Mouse (Mus musculus): ENCODE measurements around the gene Cox17. TPM values are rescaled to one million over a fixed set of nuclear protein-coding genes. Genes with fewer than 3 reads are reported as not detected.

Cox17 gene
- polyA plus RNA-seq, 1 experiment from 2014 or later: 274 TPM

DNA sequence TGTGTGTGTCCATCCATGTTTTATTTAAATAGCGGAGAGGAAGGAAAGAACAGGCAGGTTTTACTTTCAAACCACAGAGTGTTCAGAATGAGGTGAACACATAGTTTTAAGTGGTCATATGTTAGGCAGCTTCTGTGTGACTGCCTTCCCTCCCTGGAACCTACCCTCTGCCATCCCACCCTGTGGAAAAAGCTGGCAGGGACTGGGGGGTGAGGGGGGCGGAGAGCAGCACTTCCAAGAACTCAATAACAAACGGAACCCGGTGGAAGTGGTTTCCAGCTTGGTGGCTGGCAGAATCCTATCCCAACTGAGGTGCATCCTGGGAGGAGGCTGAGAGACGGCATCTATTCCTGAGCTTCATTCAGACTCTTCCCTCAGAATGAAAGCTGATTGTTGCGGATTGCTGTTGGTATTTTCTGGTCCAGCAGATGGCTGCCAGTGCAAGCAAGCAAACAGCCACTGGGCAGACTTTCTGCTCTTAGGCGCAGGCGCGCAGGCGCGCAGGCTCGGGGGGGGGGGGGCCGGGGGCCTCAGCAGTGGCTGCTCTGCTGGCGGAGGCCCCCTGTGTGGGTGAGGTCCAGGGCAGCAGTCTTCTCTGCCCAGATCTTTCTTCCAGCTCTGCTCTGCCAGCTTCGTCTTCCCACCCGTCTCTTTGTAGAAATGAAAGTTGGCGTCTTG is 29.5 kb downstream of the Cox17 start:
- H3K27ac ChIP-seq (ENCODE audit: low read depth): peak overlapping the region; percentile 60; the same call in 1 of the 2 replicates

DNA sequence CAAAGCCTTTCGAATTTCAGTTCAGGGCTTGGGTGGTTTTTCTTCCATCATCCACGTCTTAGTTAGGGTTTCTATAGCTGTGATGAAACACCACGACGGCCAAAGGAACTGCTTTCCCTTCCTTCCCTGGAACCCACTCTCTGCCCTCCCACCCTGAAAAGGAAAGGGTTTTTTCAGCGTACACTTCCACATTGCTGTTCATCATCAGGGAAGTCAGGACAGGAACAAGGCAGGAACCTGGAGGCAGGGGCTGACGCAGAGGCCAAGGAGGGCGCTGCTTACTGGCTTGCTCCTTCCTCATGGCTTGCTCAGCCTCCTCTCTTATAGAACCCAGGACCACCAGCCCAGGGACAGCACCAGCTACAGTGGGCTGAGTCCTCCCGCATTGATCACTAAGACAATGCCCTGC is 30.1 kb downstream of the Cox17 start:
- Histone ChIP-seq H3K9me3 (ENCODE audit: low read length) (no peaks in the 10 kb centered on the region), H3K4me1 (ENCODE audit: insufficient read depth) (peaks cover 29% of the 10 kb centered on the region), H3K36me3 (replicated peaks; ENCODE audit: insufficient read depth, low read length) (peaks cover 5% of the 10 kb centered on the region; the same call in 1 of the 2 replicates), H3K27me3 (ENCODE audit: insufficient read depth, low read length) (no peaks in the 10 kb centered on the region), H3K4me2 (ENCODE audit: low read depth, low read length) (peak overlapping the region; percentile 76), H3K9ac (replicated peaks) (peak overlapping the region; percentile 57), H3K4me3 (ENCODE audit: low read depth, low read length) (peak overlapping the region; percentile 56), H3K27ac (ENCODE audit: low read depth) (peak overlapping the region; percentile 60; the same call in 1 of the 2 replicates)
- no peak for TF ChIP-seq EP300 (IDR thresholded peaks at IDR 0.05; ENCODE audit: low read depth)
- no peak for TF ChIP-seq CTCF (IDR thresholded peaks at IDR 0.05; ENCODE audit: low read depth)
- WGBS (ENCODE audit: insufficient replicate concordance): 37% methylated on average over 8 of the region's 8 CpGs
- DNase-seq (no peak), ATAC-seq (no peak)

More for the DNA sequence above, 29.5 kb downstream of the Cox17 start:
- H3K9ac ChIP-seq (replicated peaks): peak overlapping the region; percentile 57
- ATAC-seq (no peak), DNase-seq (peak; percentile 59)
- peak overlapping the region; percentile 56 for H3K4me3 ChIP-seq (ENCODE audit: low read depth, low read length)
- H3K4me1 ChIP-seq (ENCODE audit: insufficient read depth): peaks cover 30% of the 10 kb centered on the region
- 41% methylated on average over 14 of the region's 17 CpGs for WGBS (ENCODE audit: insufficient replicate concordance)
- no peaks in the 10 kb centered on the region for H3K9me3 ChIP-seq (ENCODE audit: low read length)
- peaks cover 5% of the 10 kb centered on the region; the same call in 1 of the 2 replicates for H3K36me3 ChIP-seq (replicated peaks; ENCODE audit: insufficient read depth, low read length)
- no peaks in the 10 kb centered on the region for H3K27me3 ChIP-seq (ENCODE audit: insufficient read depth, low read length)
- TF ChIP-seq EP300 (IDR thresholded peaks at IDR 0.05; ENCODE audit: low read depth): no peak
- TF ChIP-seq CTCF (IDR thresholded peaks at IDR 0.05; ENCODE audit: low read depth): peak; percentile 61
- H3K4me2 ChIP-seq (ENCODE audit: low read depth, low read length): peak overlapping the region; percentile 76

DNA sequence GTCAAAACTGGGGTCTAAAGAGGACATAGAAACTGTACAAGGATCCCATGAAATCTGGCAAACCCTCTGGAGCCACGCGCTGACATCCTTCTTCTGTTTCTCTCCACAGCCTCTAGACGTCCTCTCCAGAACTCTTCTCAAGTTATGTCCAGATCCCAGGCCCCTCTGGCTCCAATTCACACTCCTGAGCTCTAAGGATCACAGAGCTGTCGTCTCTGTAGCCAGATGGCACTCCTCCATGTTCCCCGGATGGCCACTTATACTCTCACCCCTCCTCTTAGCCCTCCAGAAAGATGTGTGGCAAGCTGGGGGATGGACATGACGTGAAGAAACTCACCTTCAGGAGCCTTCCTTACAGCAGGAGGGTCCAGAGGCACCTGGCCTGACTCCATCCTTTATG is 30.8 kb downstream of the Cox17 start:
- ATAC-seq (no peak), DNase-seq (no peak)
- TF ChIP-seq EP300 (IDR thresholded peaks at IDR 0.05; ENCODE audit: low read depth) (no peak), CTCF (IDR thresholded peaks at IDR 0.05; ENCODE audit: low read depth) (no peak)
- Histone ChIP-seq H3K4me2 (ENCODE audit: low read depth, low read length) (no peak overlapping the region), H3K9ac (replicated peaks) (no peak overlapping the region), H3K27me3 (ENCODE audit: insufficient read depth, low read length) (no peaks in the 10 kb centered on the region), H3K36me3 (replicated peaks; ENCODE audit: insufficient read depth, low read length) (peaks cover 5% of the 10 kb centered on the region; the same call in 1 of the 2 replicates), H3K27ac (ENCODE audit: low read depth) (no peak overlapping the region), H3K4me3 (ENCODE audit: low read depth, low read length) (no peak overlapping the region), H3K9me3 (ENCODE audit: low read length) (no peaks in the 10 kb centered on the region), H3K4me1 (ENCODE audit: insufficient read depth) (peaks cover 29% of the 10 kb centered on the region)
- 83% methylated on average over 6 of the region's 6 CpGs for WGBS (ENCODE audit: insufficient replicate concordance)

GRCm38 (mm10) chr16:38378591-38378990 is 31.8 kb downstream of the Cox17 start:
- Histone ChIP-seq H3K9ac (replicated peaks) (no peak overlapping the region), H3K4me1 (ENCODE audit: insufficient read depth) (peaks cover 31% of the 10 kb centered on the region), H3K36me3 (replicated peaks; ENCODE audit: insufficient read depth, low read length) (peaks cover 5% of the 10 kb centered on the region; the same call in 1 of the 2 replicates), H3K27me3 (ENCODE audit: insufficient read depth, low read length) (no peaks in the 10 kb centered on the region), H3K4me2 (ENCODE audit: low read depth, low read length) (no peak overlapping the region), H3K9me3 (ENCODE audit: low read length) (no peaks in the 10 kb centered on the region), H3K4me3 (ENCODE audit: low read depth, low read length) (no peak overlapping the region), H3K27ac (ENCODE audit: low read depth) (no peak overlapping the region)
- ATAC-seq (no peak), DNase-seq (no peak)
- no peak for TF ChIP-seq CTCF (IDR thresholded peaks at IDR 0.05; ENCODE audit: low read depth)
- TF ChIP-seq EP300 (IDR thresholded peaks at IDR 0.05; ENCODE audit: low read depth): no peak
- WGBS (ENCODE audit: insufficient replicate concordance): 84% methylated on average over 6 of the region's 6 CpGs

GRCm38 (mm10) chr16:38379088-38379487 is 32.3 kb downstream of the Cox17 start:
- Histone ChIP-seq H3K4me1 (ENCODE audit: insufficient read depth) (peaks cover 31% of the 10 kb centered on the region), H3K27me3 (ENCODE audit: insufficient read depth, low read length) (no peaks in the 10 kb centered on the region), H3K9ac (replicated peaks) (no peak overlapping the region), H3K9me3 (ENCODE audit: low read length) (no peaks in the 10 kb centered on the region), H3K36me3 (replicated peaks; ENCODE audit: insufficient read depth, low read length) (peaks cover 5% of the 10 kb centered on the region; the same call in 1 of the 2 replicates), H3K4me2 (ENCODE audit: low read depth, low read length) (no peak overlapping the region), H3K27ac (ENCODE audit: low read depth) (no peak overlapping the region), H3K4me3 (ENCODE audit: low read depth, low read length) (no peak overlapping the region)
- WGBS (ENCODE audit: insufficient replicate concordance): 32% methylated on average over 6 of the region's 6 CpGs
- DNase-seq (no peak), ATAC-seq (no peak)
- no peak for TF ChIP-seq CTCF (IDR thresholded peaks at IDR 0.05; ENCODE audit: low read depth)
- TF ChIP-seq EP300 (IDR thresholded peaks at IDR 0.05; ENCODE audit: low read depth): no peak

DNA sequence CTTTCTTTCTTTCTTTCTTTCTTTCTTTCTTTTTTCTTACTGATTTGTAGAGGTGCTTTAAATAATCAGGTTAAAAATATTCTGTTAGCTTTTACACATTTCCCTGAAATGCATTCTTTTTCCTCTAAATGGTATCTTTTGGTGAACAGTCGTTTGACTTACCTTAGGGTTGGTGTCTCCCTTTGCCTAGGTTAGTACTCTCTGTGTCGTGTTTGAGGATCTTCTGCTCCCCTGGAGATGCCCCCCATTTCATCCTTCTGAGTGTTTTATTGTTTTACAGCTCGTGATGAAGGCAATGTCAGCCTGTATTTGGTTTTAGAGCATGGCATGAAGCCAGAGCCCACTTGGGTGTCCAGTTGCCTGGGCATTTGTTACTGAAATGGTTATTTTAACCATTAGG is 32.7 kb downstream of the Cox17 start:
- no peak overlapping the region for H3K4me2 ChIP-seq (ENCODE audit: low read depth, low read length)
- ATAC-seq (no peak), DNase-seq (no peak)
- H3K27me3 ChIP-seq (ENCODE audit: insufficient read depth, low read length): no peaks in the 10 kb centered on the region
- H3K9me3 ChIP-seq (ENCODE audit: low read length): no peaks in the 10 kb centered on the region
- H3K36me3 ChIP-seq (replicated peaks; ENCODE audit: insufficient read depth, low read length): peaks cover 5% of the 10 kb centered on the region; the same call in 1 of the 2 replicates
- H3K4me3 ChIP-seq (ENCODE audit: low read depth, low read length): no peak overlapping the region
- no peak for TF ChIP-seq CTCF (IDR thresholded peaks at IDR 0.05; ENCODE audit: low read depth)
- TF ChIP-seq EP300 (IDR thresholded peaks at IDR 0.05; ENCODE audit: low read depth): no peak
- H3K9ac ChIP-seq (replicated peaks): no peak overlapping the region
- WGBS (ENCODE audit: insufficient replicate concordance): 53% methylated on average over 3 of the region's 3 CpGs
- peaks cover 30% of the 10 kb centered on the region for H3K4me1 ChIP-seq (ENCODE audit: insufficient read depth)
- no peak overlapping the region for H3K27ac ChIP-seq (ENCODE audit: low read depth)

Measured in liver, postnatal 0 days (tissue).